Mouse (Mus musculus) layer of hippocampus, postnatal 25 days (tissue): Measurements from ENCODE around the gene Cyp2d34. TPM values are rescaled to one million over a fixed set of nuclear protein-coding genes. Genes with fewer than 3 reads are reported as not detected.
A peak's percentile ranks its signal among the peaks of the same experiment; 100 is the strongest.

Source experiments
- DNase-seq, 2 experiments: peaks; one replicate each; pipeline ENCODE4 v3.0.0; 2022; ENCODE audit warnings: mixed read lengths in 2 of 2, low spot score in 1 of 2; ENCODE audit errors: extremely low spot score in 1 of 2
- microRNA-seq, 2 experiments: library from miRNA; unstranded; fragments of <30 nt; microRNA quantifications; one replicate each; pipeline ENCODE4 v1.2.0; 2021
- total RNA-seq, 2 experiments: library from RNA; stranded (reverse); gene quantifications; 2 replicates each; pipeline ENCODE4 v1.2.3; 2021

Gene Cyp2d34
- not detected for total RNA-seq

DNA sequence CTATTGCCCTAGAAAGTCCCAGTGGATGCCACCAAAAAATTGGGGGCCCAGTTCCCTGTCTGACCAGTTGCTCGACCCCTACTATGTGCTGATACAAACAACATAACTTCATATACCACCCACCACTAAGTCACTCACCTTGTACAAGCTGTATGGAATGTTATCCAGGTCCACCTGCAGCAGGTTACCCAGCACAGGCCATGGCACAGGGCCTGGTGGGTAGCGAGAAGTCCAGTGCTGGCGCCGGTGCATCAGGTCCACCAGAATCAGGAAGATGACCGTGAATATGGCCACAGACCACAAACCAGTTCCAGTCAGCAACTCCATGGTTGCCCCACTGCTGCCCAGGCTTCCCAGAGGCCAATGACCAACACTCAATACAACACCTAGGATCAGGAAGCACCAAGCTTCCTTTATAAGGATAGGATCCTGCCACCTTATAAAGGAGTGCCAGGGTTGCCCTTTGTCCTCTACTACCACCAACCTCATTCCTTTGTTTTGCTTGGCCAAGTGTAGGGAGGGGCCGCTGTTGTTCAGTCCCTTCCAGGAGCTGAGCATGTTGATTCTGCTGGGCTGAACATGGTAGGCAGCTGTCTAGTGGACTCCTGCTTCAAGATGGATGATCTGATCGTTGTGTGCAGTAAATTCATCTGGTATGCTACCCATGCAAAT lies at the start of gene Cyp2d34:
Gene Cyp2d34, minus strand, starts transcription at position 416 of the 672 bp plus-strand sequence.
- no peak for DNase-seq

- peak; percentile 23 to 29 for DNase-seq
Measured at GRCm38 (mm10) chr15:82656346-82656745, 35.6 kb upstream of the Cyp2d34 start.

GRCm38 (mm10) chr15:82644371-82644770 lies 23.6 kb upstream of the Cyp2d34 start:
- no peak for DNase-seq

DNA sequence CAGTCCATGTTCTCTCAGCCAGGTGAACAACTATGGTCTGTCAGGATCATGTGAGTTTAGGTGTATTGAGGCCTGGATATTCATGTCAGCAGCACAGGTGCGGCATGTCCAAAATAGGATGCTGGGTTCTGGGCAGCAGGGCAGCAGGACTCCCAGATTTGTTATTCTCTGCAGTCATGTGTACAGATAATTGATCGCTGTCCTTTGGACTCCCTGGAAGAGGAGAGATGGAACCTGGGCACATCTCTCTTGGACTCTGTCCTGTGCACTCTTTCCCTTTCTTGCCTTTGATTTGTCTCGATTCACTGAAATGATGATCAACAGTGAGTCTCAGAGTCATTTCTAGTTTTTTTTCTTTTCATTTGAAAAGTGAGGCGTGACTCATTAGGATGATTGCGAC lies 23.0 kb upstream of the Cyp2d34 start:
- DNase-seq, result no peak

DNA sequence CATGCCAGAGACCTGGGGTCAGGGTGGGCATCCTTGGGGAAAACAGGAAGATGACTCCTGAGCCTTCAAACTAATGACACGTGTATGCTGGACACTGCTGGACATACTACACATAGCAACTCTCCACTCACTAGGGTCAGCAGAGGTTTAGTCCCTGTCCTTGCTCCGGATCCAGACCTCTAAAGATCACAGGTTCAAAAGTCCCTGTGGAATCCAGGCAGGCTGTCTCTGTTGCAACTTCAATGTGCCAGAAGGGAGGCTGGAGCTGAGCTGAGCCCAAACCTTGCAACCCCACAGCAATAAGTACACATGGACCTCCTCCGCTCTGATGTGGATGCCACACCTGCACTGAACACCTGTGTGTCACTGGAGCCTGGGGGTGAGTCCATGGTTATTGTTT lies 22.0 kb upstream of the Cyp2d34 start:
- no peak for DNase-seq

DNA sequence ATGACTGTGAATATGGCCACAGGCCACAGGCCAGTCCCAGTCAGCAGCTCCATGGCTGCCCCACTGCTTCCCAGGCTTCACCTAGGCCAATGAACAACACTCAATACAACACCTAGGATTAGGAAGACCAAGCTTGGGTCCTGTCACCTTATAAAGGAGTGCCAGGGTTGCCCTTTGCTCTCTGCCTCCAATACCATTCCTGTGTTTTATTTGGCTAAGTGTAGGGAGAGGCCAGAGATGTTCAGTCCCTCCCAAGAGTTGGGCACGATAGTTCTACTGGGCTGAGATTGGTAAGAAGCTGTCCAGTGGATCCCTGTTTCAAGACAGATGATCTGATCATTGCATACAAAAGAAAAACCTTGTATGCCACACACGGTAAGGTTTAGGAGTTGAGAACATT lies 21.2 kb upstream of the Cyp2d34 start:
- DNase-seq, result no peak

DNA sequence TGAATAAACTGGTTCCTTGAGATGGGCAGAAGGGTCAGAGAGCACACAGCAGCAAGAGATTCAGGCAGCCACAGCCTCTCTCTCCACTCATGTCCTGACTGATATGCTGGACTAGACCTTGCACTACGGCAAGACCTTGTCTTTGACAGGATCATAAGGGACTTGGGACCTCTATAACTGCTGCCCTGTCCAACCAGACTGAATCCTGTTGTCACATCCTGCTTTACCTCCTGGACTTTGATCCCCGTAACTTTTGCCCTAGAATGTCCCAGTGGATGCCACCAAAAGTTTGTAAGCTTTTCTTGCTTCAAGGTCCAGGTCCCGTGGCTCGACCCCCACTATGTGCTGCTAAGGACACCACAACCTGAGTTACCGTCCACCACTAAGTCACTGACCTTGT lies 20.6 kb upstream of the Cyp2d34 start:
- DNase-seq, result no peak

GRCm38 (mm10) chr15:82640201-82640600 lies 19.5 kb upstream of the Cyp2d34 start:
- no peak for DNase-seq

GRCm38 (mm10) chr15:82637130-82638075 lies 16.7 kb upstream of the Cyp2d34 start:
- no peak for DNase-seq

- DNase-seq, result no peak
Measured at GRCm38 (mm10) chr15:82634976-82635375, 14.2 kb upstream of the Cyp2d34 start.

GRCm38 (mm10) chr15:82621993-82622392 lies 1.2 kb upstream of the Cyp2d34 start:
- no peak for DNase-seq

GRCm38 (mm10) chr15:82618362-82619020 lies 2.3 kb downstream of the Cyp2d34 start:
- no peak for DNase-seq

GRCm38 (mm10) chr15:82582621-82583020 lies 38.1 kb downstream of the Cyp2d34 start:
- DNase-seq, result no peak

GRCm38 (mm10) chr15:82579071-82579470 lies 41.7 kb downstream of the Cyp2d34 start:
- no peak for DNase-seq

- no peak for DNase-seq
Measured at GRCm38 (mm10) chr15:82572856-82573255, 47.9 kb downstream of the Cyp2d34 start.

Small RNAs within 50 kb of the gene (microRNA-seq; reads per million reads assigned to microRNA genes)
- gene Gm27463 (0 reads per million in 2 experiments), gene Gm27742 (0 reads per million in 2 experiments)

Other genes starting within 250 kb of the Cyp2d34 start
- gene Cyp2d22, start 240.7 kb downstream of the Cyp2d34 start, total RNA-seq, result 10 to 100 TPM; 40.3 to 41.1 TPM
- under 1 TPM in 1 of 2 experiments, not detected in 1; 0.38 TPM for gene Cyp2d11, start 226.9 kb downstream of the Cyp2d34 start, total RNA-seq
- not detected for gene Cyp2d10, start 213.8 kb downstream of the Cyp2d34 start, total RNA-seq
- gene Cyp2d9, start 187.5 kb downstream of the Cyp2d34 start, total RNA-seq, result under 1 TPM in 1 of 2 experiments, not detected in 1; 0.22 TPM
- gene Cyp2d12, start 65.9 kb downstream of the Cyp2d34 start, total RNA-seq, result not detected
- not detected for gene Cyp2d40, start 143.2 kb upstream of the Cyp2d34 start, total RNA-seq
- not detected for gene Cyp2d26, start 173.3 kb upstream of the Cyp2d34 start, total RNA-seq